Mouse (Mus musculus): Measurements from ENCODE around the gene Ankrd44. TPM values are rescaled to one million over a fixed set of nuclear protein-coding genes. Genes with fewer than 3 reads are reported as not detected.

Gene Ankrd44
- total RNA-seq, 4 experiments from 2014 or later, result 11.6 to 30.3 (median 23.4) TPM

DNA sequence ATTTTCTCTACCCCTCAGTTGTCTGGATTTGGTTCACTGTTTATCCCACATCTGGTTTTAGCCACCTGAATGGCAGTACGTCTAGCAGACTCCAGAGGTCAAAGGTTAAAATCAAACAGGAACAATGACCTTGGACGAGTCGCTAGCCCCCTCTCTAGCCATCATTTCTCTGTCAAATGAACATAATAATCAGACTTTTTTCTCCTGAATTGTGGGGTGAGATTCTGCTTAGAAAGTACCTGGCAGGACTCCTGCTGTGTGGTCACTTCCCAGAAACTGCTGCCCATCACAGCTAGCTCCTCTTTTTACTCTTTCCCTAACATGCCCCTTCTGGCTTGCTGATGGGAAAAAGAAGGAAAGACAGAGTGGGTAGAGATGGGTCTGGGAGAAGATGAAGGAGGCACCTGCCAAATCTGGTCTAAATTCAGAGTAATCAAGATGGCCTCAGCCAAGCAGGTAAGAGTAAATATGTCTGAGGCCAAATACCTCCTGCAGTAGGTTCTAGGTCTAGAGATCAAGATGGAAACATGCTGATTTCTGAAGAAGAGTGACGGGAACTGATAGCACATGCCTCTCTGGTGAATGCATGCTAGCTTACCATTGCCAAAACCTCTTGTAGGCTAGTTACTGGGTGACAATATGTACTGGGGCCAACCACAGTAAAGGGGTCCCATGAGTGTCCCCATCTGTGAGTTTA lies 117.6 kb downstream of the Ankrd44 start:
- no peak for DNase-seq

DNA sequence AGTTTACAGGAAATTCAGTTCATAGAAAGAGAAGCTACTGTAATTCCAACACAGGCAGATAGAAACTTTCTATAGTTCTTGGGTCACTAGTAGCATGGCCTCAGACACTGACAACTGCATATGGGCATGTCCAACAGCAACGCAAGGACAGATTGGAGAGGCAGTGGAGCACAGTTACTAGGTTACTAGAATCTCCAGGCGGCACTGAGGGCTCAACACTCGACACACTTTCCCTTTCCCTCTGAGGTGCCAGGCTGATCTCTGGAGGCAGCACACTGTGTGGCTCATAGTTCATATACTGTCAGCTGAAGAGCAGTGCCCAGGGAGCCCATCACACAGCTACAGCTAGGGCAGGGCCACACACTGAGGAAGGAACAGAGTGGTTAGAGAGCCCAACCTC lies 118.4 kb downstream of the Ankrd44 start:
- DNase-seq, result no peak

DNA sequence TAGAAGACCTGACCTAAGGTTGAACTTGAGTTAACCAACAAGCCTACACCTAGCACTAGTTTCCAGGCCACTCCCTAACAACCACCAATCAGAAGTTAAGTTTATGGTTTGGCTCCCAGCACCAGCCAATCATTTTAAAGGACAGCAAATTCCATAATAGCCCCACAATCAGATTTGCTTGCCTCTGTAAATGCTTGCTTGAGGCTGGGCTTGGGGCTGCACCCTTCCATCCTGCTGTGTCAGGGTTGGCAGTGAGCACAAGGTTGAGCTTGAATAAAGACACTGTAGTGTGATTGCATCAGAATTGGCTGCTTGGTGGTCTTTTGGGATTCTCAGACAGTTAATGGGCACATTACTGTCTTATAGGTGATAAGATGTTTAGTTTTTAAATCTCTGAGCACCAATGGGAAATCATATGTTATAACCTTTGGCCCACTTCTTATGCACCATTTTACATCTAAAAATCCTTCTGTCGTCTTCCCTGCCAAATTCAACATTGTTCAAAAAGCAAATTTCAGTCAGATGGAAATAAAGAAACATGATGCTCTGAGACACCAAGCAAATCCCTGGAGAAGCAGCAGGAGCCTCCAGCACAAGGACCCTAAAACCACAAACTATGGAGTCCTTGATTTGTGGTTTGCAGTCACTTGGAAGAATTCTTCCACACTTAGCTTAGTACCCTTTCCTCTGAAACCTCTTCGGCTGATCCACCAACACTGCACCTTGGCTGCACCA lies 119.9 kb downstream of the Ankrd44 start:
- DNase-seq, result no peak

DNA sequence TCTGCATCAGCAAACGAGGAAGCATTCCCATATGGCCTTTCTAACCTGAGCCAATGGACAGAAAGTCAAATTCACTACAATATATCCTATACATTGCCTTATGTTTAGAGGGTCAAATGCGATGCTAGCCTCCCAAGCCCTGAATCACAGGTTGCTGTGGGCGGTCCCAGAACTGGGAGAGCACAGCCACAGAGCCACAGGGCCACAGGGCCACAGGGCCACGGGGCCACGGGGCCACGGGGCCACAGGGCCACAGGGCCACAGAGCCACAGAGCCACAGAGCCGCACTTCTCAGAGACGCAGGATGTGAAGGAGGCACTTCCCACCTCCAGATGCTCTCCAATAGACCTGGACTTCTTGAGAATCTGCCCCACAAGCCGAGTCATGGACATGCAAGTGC lies 121.8 kb downstream of the Ankrd44 start:
- no peak for DNase-seq

DNA sequence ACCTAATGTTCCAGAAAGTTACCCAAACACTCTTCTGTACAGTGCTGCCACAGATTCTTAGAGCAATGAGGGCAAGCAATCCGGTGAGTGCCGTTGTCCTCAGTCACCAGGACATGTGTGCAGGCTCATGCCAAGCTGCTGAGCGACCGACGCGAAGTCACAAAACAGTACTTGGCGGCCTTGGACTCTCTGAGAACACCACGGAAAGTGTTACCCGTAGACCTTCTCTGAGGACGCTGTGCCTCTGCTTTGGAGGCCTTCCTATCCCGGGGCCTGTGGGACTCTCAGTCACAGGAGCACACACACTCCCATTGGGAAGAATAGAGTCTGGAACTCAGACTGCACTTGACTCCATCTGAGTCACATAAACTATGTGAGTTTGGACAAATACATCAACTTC lies 123.5 kb downstream of the Ankrd44 start:
- DNase-seq, result peak; percentile 17

DNA sequence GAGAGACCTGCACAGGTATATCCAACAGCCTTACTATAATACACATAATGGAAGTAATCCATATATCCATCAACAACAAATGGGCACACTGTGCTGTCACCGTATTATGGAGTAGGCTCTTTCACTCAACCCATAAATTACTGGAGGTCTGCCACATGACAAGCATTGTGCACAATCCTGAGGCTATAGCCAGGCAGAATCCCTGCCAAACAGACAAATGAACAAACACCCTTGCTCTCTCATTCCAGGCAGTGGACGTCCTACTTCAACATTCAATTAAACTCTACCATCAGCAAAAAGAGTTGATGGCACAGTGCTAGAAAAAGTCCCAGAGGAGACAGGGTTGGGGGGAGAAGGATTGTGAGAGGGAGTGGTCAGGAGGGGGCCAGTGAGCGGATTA lies 124.9 kb downstream of the Ankrd44 start:
- DNase-seq, result no peak

DNA sequence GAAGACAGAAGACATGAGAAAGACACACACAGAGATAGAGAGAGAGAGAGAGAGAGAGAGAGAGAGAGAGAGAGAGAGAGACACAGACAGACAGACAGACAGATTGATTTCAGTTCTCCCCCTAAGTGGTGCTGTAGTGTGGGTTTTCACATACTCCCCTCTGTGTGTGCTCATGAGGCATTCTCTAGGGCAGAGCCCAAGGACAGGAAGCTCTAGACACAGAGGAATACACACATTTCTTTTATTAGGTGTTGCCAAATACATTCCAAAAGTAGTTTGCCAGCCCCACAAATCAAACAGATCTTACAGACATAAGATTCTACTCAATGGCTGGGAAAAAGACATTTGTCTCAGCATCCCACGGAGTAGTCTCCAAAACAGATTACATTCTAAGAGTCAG lies 126.8 kb downstream of the Ankrd44 start:
- no peak for DNase-seq

DNA sequence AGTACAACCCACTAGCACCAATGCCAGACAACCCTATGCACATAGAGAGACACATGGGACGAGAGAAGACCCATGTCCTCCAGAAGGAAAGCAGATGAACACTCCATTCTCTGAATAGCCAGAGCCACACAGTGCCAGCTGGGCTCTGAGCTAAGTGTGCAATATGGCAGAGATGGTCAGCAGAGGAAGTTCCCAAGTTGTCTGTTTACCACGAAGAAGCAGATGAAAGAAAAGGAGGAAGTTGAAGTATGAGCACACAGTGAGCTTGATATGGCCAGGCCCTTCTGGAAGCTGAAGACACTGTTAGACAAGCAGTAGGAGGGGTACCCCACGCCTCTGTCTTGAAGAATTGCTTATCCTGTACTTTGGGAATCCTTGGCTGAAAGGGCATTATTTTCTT lies 127.8 kb downstream of the Ankrd44 start:
- DNase-seq, result no peak

DNA sequence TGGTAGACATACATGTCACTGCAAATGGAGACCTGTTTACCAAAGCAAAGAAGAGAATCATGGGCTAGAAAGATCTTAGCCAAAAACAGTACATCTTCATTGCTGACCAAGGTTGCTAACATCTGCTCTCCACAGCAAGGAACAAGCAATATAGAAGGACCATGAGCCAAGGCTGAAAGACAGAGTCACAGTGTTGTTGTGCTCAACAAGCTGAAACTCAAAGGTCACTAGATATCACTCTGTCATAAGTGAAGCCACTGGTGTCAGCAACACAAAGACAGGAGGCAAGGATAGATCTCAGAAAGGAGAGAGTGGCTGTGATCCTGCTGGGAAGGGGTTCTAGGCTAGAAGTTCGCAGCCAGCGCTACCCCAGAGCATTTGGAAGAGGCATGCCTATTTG lies 131.5 kb downstream of the Ankrd44 start:
- no peak for DNase-seq

DNA sequence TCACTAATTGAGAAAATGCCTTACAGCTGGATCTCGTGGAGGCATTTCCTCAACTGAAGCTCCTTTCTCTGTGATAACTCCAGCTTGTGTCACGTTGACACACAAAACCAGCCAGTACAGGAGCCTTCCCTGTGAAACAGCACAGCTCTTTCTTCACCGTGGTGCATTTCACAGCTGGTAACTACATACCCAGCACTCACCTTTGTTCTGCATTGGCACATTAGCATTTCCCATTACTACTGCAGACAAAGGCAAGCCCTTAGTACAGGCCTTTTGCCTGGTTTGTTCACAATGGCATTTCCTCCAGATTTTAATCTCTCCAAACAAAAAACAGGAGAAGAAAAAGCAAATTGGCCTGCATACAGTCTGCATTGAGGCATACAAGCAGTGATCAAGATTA lies 134.8 kb downstream of the Ankrd44 start:
- DNase-seq, result peak; percentile 4

DNA sequence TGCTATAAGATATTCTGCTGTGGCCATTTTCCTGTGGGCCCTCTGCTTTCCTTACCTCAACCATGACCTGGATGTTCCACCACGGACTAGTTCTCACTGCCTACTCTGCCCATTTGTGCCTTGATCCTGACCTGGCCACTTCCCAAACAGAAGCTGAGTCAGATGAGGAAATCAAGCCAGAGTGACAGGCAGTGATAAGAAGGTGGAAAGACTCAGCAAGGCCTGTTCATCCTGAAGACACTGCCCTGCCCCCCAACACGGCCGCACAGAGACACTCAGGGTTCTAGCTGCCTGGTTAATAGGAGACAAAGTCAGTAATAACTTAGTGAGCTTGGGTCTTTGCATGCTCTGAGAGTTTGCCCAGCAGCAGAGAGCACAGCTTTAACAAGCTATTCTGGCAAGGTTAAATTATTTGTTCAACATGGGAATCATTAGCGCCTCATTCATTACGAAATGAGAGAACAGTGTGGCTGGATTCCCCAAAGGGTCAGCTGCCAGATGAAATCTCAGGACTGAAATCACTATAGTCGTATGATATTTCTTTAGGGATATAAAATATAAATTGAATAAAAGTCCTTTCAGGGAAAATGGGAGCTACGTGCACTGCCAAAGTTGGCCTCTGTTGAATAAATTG lies 136.7 kb downstream of the Ankrd44 start:
- peak; percentile 49 for DNase-seq

DNA sequence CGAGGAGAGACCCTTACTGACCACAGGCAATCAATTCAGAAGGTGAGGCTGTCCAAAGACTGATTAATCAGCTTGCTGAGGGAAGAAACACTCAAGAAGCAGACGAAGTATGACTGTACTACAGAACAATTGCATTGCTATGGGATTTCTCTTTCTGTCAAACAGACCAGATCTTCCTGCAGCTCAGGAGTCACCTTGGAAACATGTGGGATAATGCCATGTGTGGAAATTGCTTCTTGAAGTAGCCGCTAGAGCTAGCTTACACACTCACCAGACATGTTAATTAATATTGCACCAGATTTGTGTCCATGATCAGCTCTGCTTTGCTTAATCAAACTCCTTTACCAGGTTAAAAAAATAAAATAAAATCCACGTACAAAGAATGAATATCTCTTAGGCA lies 137.8 kb downstream of the Ankrd44 start:
- DNase-seq, result no peak

DNA sequence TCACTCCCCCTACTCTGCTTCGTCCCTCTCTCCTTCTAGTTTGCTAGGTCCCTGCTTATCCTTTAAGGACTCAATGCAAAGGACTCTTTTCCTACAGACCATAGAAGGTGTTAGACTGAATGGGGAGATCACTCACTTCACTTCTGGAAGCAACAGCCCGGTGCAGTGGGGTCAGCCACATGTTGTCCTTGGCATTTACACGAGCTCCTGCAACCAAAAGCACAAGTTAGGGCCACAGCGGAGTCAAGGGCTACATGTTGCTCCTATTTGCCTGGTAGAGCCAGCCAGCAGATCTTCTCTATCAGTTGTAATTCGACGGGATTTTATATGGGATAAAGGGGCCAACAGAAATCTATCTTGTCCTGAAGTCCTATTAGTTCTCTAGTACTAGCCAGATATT lies 148.0 kb downstream of the Ankrd44 start:
- DNase-seq, result peak; percentile 36

DNA sequence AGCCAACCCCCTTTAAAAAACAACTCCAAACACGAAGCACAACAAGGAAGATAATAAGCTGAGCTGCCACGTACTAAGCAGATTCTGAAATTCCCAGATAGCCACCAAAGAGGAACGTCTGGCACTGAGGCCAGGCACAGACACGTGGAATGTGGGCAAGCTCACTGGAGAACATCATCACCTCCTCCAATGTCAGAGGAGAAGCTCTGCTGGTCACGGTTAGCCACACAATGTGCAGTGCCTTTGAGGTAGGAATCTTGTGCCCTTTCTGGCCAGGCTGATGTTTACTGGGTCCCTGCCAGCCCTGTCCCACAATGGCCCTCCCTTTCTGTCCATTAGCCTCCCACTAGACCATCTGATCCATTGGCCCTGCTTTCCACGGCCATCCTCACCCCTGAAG lies 149.1 kb downstream of the Ankrd44 start:
- no peak for DNase-seq

DNA sequence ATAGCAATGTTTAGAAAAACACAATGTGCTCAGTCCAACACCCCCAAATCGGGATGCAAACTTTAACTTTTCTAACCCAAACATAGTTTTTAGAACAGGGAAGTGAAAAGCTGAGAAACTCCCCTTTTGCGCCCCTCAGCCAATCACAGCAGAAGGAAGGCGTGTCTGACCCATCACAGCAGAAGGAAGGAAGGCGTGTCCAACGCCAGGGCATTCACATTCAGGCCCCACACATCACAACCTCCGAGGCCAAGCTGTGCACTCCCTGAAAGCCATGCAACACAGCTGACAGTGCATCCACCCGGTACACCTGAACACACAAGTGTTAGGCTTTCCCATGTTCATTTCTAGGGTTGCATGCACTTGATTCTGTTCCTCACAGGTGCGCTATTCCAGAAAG lies 150.1 kb downstream of the Ankrd44 start:
- DNase-seq, result no peak

DNA sequence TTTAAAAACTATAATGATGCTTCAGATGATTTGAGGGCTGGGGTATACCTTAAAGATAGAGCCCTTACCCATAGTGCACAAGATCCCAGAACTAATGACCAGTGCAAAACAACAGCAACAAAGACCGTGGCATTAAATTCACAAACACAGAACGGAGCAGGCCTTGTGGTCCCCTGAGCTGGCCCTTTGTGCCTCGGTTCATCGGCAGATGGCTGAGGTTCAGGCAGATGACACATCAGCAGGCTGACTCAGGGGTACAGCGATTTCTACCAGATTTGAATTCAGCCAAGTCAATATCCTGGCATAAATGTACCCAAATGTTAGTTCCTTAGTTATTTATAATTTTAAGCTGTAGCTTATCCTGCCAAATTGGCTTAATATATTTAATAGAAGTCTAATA lies 153.3 kb downstream of the Ankrd44 start:
- DNase-seq, result no peak

DNA sequence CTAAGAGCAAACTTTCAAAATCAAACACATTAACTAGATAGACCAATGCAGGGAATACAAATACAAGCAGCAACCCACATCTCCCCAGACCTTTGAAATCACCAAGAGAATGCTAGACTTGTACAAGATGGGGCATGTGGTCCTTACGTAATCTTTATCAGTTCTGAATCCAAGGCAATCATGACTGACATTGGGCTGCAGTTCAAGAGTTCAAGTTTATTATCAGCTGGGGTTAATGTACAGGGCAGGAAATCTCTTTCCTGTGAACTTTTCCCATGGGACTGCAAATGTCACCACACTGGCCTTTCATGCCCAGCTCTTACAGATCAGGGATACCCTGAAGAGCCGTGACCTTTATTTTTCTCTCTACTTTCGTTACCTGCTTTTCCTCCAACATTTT lies 154.7 kb downstream of the Ankrd44 start:
- no peak for DNase-seq

DNA sequence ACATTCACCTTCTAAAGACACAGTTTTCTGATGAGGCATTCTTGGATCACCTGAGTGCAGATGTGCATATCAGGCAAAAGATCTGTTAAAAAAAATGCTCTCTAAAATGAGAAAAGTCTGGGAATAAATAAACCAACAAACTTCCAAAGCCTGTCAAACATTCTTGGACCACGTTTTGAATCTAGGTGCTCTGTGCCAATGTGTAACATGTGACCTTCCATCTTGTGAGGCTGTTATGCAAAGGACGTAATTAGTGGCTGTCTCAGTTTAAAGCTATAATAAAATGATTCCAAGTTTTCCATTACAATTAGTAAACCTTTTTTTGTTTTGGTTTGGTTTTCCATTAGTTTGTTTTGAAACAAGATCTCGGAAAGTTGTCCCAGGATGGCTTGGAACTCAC lies 159.0 kb downstream of the Ankrd44 start:
- DNase-seq, result no peak

DNA sequence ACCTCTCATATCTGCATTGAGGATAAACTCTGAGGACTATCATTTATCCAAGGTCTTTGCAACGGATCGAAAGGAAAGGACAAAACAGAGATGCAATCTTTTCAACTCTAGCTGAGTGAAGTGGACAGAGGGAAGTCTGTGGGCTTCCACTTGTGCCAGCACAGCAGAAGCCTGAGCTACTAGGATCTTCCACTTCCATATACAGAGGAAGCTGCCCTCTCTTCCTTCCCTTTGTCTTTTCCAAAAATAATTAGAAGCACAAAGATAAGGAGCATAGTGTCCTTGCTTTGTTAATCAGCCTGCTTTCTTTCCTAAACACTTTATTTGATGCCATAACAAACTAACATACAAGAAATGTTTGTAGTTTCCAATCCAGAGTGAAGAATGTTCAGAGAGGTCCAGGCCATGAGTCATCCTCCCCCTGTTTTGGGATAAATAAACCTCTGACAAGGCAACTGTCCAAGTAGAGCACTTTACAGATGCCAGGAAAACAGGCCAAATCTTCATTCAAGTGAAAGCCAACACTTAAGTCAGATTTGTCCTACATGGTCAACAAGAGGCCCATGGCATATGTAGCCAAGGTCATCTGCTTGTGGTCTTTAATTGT lies 160.5 kb downstream of the Ankrd44 start:
- no peak for DNase-seq

DNA sequence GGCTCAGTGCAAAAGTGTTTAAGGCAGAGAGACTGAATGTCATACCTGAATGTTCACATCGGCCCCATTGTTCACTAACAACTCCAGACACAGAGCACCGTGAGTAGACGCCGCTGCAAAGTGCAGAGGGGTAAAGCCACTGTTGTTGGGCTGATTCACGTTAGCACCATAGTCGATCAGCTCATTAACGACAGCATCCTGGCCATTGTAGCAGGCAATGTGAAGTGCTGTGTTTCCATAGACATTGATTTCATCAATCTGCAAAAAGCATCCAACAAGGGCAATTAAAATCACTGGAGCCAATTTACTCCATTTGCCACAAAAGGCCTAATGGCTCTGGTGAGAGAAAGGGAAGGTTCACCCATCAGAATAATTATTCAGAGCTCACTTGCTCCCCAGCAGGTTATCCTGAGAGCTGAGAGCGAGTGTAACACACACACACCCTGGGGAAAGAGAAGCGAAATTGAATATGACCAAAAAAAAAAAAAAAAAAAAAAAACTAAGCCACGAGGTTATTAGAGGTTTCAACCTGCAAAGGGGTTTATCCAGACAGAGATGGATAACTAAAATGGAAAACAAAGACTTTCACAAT lies 163.9 kb downstream of the Ankrd44 start:
- DNase-seq, result no peak

DNA sequence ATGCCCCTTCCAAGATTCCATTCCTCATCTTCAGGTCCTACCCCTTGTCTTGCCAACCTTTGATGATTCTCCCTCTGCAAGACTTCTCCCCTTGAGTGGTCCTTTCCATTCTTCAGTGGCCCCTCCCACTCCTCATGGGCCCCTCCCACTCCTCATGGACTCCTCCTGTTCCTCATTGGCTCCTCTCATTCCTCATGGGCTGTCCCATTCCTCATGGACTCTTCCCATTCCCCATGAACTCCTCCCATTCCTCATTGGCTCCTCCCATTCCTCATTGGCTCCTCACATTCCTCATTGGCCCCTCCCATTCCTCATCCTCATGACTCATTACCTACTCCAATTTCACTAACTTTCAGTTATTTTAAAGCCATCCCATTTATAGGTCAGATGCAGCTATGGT lies 166.3 kb downstream of the Ankrd44 start:
- no peak for DNase-seq

DNA sequence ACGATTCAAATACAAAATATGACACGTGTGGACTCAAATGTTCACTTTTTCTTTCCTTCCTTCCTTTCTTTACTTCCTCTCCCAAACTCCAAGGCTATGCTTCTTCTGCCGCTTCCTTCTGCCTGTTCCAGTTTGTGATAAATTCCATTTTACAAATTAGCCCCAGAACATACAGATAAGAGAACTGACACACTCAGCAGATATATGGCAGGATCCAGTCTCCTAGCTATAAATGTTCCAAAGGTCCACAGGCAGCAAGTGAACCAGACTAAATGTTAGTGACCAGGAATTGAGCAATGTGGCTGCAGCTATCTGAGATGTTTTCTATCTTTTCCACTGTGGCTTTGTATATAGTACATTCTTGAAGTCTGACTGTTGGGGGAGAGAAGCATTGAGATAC lies 168.9 kb downstream of the Ankrd44 start:
- no peak for DNase-seq
